Mouse (Mus musculus): ENCODE measurements around the gene Mpnd. TPM values are rescaled to one million over a fixed set of nuclear protein-coding genes. Genes with fewer than 3 reads are reported as not detected.
A peak's percentile ranks its signal among the peaks of the same experiment; 100 is the strongest.

The Mpnd gene
- total RNA-seq (2015; ENCODE audit: low replicate concordance) (4.0 and 6.7 TPM in 2 replicates), total RNA-seq (2017; ENCODE audit: low replicate concordance) (2.3 and 35.3 TPM in 2 replicates)

DNA sequence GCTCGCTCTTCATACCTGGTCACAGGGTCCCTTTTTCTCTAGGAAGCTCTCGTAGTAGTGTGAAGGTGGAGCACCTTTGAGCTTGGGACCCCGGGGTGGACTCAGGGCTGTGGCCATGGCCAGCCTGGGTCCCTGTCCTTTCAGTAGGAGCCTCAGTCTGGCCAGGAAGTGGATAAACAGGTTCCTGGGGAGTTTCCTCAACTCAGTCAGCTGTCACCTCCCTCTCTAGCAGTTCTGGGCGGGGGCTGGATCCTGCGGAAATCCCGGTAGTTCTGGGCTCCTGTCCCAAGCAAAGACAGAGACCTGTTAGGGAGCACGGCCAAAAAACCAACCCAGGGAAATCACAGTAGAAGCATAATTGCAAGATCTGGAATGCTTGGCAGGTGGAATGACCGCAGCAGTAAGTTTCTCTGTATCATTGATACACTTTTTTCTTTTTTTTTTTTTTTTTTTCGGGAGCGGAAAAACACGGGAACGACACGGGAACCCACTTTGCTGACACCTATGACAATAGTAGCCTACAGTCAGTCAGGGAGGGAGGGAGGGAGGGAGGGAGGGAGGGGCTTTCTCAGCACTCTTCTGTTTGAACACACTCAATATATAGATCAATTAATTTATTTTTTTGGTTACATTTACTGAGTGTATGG is at the start of gene Mpnd, which contains the start of gene Stap2:
Gene Mpnd (plus strand): TSS at position 297 of the 647 bp plus-strand sequence.
Gene Stap2 (minus strand): TSS at position 170 of the 647 bp plus-strand sequence.
- ATAC-seq (replicated peaks; ENCODE audit: low FRiP score, poor library complexity, severe bottlenecking) = no peak

DNA sequence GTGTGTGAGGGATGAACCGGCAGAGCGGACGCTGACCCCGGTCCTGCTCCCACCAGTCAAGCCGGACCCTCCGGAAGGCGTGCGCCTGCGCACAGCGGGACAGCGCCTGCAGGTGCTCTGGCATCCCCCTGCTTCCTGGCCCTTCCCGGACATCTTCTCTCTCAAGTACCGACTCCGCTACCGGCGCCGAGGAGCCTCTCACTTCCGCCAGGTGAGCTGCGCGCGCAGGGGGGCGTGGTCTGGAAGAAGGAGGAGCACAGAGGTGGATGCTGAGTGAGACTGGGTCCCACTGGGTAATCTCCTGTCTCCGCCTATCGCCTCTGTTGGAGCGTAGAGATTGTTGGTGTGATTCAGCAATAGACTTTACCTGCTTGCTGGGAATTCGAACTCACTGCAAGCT is 49.4 kb upstream of the Mpnd start:
- ATAC-seq (replicated peaks; ENCODE audit: low FRiP score, poor library complexity, severe bottlenecking) = no peak

DNA sequence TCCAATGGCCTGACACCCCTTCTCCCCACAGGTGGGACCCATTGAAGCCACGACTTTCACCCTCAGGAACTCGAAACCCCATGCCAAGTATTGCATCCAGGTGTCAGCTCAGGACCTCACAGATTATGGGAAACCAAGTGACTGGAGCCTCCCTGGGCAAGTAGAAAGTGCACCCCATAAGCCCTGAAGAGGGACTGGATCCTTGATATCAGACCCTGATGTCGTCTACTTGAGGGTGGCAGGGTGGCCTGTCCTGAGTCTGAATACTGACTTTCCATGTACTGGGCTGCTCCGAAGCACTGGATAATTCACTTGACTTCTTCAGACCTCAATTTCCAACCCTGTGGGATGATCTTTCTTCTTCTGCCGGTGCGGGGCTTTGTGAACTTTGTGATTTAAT is 48.9 kb upstream of the Mpnd start:
- no peak for ATAC-seq (replicated peaks; ENCODE audit: low FRiP score, poor library complexity, severe bottlenecking)

DNA sequence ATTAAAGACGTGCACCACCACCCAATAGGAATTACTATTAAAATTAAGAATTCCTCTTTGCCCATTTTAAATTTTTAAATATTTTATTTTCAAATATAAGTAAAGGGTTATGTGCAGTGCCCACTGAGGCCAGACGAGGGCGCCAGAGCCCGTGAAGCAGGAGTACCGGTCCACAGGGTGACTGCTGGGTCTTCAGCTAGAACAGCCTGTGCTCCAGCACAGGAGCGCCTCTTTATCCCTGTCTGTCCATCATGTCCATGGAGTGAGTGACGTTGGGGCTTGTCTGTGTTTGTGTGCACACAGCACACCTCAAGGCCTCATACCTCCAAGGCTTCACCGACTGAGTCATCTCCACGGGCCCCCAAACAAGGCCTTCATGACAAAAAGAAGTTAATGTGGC is 48.3 kb upstream of the Mpnd start:
- 0 out of 2 replicates have a peak, but pooled peaks have one; percentile 38 for ATAC-seq (replicated peaks; ENCODE audit: low FRiP score, poor library complexity, severe bottlenecking)

DNA sequence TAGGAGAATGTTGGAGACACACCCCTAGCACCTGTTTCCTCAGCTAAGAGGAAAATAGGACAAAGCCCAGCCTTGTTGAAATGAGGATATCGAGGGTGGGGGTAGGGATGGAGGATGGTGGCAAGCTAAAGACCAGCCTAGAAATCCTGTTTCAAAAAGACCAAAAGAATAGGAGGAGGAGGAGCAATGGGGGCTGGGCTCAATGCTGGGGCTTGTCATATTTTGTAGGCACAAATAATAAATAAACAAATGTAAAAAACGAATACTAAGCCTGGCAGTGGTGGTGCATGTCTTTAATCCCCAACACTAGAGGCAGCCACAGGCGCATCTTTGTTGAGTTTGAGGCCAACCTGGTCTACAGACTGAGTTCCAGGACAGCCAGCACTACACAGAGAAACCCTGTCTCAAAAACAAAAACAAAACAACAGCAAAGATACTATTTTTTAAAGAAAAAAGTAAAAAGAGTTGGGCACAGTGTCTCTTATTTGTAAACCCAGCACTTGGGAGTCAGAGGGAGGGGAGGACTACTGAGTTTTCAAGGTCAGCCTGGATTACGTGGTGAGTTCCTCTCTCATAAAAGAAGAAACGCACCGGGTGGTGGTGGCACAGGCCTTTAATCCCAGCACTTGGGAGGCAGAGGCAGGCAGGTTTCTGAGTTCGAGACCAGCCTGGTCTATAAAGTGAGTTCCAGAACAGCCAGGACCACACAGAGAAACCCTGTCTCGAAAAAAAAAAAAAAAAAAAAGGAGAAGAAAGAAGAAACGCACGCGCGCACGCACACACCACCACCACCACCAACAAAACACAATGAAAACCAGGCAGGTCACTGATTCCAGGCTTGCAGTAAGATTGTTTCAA is 47.6 kb upstream of the Mpnd start:
- no peak for ATAC-seq (replicated peaks; ENCODE audit: low FRiP score, poor library complexity, severe bottlenecking)

DNA sequence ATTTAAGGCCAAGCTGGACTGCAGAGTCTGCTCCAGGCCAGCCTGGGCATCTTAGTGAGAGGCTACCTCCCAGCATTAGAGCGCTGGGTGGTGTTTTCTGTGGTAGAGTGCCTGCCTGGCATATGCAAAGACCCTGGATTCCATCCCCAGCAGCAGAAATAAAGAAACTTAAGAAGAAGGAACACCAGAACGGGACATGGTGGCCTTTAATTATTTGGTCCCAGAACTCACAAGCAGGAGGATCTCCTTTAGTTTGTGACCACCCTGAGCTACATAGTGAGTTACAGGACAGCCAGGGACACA is 47.0 kb upstream of the Mpnd start:
- no peak for ATAC-seq (replicated peaks; ENCODE audit: low FRiP score, poor library complexity, severe bottlenecking)

DNA sequence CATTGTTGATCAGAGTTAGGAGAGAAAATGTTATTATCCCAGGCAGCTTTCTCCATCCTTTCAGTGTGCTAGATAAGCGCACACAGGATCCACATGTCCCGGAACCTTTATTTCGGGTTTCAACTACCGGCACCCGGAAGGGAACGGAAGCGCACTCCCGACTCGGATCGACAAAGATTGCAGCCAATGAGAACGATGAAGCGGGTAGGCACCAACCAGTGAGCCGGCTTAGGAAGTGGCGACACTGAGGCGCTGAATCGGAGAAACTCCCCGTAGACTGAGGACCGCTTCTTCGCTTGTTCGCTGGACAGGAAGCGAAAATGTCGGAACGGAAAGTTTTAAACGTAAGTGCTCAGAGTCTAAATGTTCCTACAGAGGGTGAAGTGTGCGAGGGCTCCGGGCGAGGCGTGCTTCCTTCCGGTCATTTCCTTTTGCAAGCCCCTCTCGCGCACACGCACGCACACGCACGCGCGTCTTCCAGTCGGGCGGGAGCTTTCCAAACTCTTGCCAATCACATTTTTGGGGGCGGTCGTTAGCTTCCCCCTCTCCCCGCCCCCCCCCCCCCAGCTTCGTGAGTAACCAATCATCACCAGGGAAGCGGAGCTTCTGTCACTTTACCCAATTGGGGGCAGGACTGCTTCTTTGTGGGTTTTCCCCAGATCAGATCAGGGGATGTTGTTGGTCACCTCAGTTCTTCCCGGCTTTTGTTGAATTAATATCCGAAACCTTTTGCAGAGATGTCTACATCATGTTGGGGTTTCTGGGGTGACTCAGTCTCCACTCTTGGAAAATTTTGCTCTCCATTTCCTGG is 46.4 kb upstream of the Mpnd start, which contains the start of gene Yju2:
Gene Yju2 (plus strand): TSS at position 182 of the 811 bp plus-strand sequence.
- ATAC-seq (replicated peaks; ENCODE audit: low FRiP score, poor library complexity, severe bottlenecking) = peak; percentile 91

DNA sequence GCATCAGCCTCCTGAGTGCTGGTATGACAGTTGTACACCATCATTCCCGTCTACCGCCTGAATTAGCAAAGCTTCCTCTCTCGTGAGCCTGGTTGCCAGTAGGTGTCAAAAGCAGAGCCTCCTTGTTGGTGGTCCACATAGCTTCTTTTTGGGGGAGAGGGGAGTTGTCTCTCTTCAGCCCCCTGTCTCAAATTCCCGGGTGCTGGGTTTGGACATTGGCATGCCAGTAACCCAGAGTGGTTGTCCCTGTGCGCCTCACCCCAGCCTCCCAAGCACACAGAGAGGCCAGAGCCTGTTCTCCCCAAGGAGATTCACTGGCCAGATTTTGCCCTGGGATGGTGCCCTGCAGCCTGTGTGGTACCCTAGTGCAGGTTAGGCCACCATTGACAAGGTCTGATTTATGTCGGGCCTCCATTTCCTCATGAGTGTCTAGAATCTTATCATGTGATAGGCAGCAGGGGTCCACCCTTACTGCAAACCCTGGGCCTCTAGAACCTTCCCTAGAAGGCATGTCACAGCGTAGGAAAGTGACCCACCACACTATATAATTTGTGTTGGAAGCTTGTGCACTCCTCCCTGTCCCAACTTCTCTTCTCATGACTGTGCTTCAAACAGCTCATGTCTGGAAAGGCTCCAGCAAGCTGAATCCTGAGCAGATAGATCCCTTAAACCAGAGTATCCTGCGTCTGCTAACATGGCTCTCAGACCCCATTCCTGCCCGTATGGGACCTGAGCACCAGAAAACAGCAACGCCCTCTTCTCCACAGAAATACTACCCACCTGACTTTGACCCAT is 45.4 kb upstream of the Mpnd start:
- 0 out of 2 replicates have a peak, but pooled peaks have one; percentile 2 for ATAC-seq (replicated peaks; ENCODE audit: low FRiP score, poor library complexity, severe bottlenecking)

DNA sequence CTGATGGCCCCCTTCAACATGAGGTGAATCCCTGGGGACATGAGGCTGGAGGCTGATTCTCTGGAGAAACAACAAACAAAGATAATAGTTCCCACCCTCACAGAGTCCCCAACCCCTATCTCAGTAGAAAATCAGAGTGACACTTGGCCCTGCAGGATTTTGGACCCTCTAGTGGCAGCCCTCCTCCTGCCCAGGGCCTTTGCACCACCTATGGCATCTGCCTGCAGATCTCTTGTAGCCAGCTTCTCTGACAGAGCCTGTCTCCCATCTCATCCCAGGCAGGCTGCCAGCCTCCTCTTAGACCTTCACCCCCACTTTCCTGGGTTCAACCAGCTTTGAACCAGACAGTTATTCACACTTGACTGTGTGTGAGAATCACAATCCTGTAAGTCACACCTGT is 44.7 kb upstream of the Mpnd start:
- ATAC-seq (replicated peaks; ENCODE audit: low FRiP score, poor library complexity, severe bottlenecking) = no peak

DNA sequence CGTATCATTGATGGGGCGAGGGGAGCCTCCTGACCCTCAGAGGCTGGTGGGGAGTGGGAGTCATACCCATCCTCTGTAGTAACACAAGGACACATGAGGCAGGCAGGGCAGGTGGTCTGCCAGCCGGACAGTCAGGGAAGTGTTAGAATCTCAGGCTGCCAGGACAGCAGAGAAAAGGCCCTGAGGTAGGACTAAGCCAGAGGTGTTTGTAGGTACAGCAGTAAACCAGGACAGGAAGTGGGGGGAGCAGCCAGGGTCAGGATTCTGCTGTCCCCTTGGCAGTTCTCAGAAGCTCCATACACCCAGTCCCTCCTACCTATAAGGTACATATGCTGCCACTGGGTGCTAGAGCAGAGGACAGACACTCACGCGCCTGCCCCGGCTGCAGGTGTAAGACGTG is 43.9 kb upstream of the Mpnd start:
- no peak for ATAC-seq (replicated peaks; ENCODE audit: low FRiP score, poor library complexity, severe bottlenecking)

DNA sequence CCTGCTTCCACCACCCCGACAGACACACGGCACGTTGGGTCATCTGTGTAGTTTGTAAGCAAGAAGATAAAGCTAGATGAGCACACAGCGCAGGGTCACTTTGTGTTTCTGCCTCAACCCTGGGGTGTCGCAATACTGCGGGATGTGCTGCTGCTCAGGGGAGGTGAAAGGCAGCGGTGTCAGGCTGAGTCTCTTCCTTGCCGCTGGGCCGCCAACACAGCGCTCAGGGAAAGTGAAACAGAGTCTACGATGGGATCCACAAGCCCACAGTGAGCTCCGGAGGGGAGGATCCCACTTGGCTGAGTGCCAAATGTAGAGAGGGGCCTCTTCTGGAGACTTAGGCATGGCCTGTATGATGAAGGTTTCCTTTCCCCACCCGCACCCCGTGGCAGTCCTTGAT is 42.3 kb upstream of the Mpnd start:
- ATAC-seq (replicated peaks; ENCODE audit: low FRiP score, poor library complexity, severe bottlenecking) = no peak

DNA sequence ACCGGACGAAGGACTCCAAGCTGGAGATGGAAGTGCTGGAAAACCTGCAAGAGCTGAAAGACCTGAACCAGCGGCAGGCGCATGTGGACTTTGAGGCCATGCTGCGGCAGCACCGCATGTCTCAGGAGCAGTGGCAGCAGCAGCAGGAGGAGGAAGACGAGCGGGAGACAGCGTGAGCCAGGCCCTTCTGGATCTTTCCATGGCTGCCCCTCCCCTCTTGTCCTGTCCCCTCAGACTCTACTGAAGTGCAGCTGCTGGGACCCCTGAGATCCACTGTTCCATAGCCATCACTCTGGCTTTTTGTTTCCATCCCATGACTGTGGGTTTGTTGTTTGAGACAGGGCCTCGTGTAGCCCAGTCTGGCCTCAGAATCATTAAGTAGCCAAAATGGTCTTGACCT is 41.0 kb upstream of the Mpnd start:
- ATAC-seq (replicated peaks; ENCODE audit: low FRiP score, poor library complexity, severe bottlenecking) = no peak

DNA sequence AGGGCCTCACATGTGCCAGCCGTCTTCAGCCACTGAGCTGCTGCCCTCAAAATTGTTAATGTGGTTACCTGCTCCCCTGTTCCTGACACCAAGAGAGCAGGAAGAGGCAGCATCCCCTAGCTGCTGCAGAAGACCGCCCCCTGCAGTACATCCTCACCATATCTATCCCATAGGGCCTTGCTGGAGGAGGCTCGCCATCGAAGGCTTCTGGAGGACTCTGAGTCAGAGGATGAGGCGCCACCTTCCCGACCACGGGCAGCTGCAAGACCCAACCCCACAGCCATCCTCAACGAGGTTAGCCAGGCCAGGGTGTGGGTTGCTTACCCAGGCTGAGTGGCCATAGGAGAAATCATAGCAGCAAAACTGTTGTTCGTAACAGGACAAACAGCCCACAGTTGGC is 40.5 kb upstream of the Mpnd start:
- no peak for ATAC-seq (replicated peaks; ENCODE audit: low FRiP score, poor library complexity, severe bottlenecking)

DNA sequence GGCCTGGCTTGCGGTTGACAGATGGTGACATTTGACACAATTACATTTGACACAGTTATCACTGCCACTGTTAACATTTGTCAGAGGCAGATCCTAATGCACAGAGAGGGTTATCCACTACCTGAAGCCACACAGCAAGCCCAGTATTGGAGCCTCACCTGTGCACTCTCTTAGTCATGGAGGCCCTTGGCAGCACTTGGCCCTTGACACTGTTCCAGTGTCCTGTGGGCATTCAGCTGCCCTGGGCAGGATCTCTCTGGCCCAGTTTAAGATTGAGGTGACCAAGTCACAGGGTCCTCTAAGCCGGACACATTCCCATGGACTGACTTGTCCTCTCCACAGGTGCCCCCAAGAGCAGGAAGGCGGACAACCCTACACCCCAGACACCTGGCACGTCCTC is 38.3 kb upstream of the Mpnd start:
- ATAC-seq (replicated peaks; ENCODE audit: low FRiP score, poor library complexity, severe bottlenecking) = no peak

DNA sequence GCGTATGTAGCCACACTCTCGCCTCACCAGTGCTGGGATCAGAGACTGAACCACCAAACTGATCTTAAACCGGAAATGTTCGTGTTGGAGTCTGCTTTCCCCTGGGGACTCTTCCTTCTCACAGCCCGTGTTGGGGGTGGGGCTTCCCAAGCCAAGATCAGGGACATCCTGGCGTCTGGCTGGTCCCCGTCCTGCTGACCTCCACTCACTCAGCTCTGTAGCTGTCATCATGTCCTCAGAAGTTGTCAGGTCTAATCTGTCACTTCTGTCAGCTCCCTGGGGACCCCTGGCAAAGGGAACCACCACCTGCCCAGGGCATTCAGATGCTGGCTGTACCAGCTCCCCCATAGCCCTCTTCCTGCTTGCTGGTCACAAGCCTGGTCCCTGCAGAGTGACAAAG is 37.3 kb upstream of the Mpnd start:
- ATAC-seq (replicated peaks; ENCODE audit: low FRiP score, poor library complexity, severe bottlenecking) = no peak

DNA sequence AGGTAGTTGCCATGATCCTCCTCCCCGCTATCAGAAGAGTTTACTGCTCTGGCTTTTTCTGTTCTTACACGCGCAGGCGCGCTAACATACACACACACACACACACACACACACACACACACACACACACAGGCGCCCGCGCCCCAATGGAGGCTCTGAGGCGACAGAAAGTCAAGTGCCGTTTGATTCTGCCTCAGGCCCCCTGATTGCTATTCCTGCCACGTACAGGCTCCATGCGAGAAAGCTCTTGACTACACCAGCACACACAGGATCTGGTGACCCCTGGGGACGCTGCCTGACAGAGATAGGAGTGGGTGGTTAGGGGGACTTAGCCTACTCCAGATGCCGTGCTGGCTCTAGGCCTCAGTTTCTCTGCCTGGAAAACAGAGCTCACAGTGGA is 36.0 kb upstream of the Mpnd start:
- no peak for ATAC-seq (replicated peaks; ENCODE audit: low FRiP score, poor library complexity, severe bottlenecking)

DNA sequence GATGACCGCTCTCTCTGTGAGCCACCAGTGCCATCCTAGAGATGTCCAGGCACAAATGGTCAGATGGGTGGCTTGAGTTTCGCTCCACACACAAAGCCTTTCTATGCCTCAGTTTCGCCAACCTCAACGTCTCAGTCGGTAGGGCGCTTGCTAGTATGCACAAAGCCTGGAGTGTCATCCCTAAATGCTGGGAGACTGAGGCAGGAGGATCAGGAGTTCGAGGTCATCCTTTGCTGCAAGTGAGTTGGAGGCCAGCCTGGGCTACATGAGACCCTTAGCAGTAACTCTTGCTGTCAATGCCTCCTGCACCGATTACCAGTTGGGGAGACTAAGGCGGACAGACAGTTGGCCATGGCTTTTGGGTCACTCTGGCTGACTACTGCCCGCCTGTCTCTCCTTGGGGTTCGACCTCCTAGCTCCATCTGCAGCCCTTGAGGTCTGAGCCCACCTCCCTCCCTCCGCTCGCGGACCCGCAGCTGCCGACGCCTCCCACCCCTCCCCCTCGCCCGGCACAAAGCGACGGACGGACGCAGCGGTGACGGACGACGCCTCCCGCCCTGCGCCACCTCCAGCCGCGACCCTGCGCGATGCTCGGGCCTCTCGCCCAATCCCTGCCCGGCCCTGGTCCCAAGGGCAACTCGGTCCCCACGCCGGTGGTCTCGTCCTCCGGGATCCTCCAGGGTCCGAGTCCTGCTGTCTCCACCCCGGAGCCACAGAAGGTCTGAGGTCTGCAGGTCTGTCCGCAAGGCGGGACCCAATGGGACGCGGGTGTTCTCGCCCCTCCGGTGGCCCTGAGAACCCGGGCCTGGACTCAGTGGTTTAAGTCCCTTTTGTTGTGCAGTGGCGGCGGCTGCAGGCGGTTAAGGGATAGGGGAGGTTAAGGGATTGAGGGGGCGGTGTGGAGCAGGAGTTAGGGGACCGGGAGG is 35.3 kb upstream of the Mpnd start, which contains the start of gene Shd:
Gene Shd (plus strand): TSS at position 502 of the 926 bp plus-strand sequence.
- no peak for ATAC-seq (replicated peaks; ENCODE audit: low FRiP score, poor library complexity, severe bottlenecking)

DNA sequence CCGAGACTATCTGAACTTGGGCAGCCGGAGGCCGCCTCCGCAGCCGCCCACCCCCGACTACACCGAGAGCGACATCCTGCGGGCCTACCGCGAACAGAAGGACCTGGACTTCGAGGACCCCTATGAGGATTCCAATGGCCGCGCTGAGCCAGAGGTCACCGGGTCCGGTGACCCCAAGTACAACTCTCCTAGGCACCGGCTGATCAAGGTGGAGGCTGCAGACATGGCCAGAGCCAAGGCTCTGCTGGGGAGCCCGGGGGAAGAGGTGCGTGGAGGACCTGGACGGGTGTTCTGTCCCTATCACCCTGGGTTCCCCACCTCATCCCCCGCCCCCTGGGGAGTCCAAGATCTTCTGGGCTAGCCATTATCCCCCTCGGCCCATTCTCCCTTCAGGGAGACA is 34.1 kb upstream of the Mpnd start:
- no peak for ATAC-seq (replicated peaks; ENCODE audit: low FRiP score, poor library complexity, severe bottlenecking)

All from erythroid progenitor cell, adult 5-6 weeks (primary cell).